Mouse (Mus musculus): ENCODE results near the gene Spry1.
"Not testable (repeated sequence)": the region's sequence is repeated elsewhere in the genome, so short reads cannot be mapped to it uniquely, and the experiment has no call there.

Gene Spry1

DNA sequence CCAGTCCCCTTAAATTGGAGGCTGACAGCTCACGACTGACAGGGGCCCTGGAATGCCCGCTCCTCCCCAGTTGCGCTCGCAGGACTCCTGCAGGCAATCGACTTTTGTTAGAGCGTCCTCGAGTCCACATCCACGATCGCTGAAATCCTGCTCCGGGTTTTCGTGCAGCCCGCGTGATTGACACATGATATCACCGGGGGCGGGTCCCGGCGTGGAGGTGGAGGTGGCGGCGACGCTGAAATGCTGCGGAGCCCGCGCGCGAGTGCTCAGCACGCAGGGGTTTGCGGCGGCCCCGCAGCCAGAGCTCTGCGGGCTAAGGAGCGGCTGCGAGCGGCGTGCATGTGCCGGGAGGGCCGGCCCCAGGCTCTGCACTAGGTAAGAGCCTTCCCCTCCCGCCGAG, at the start of gene Spry1:
Spry1 (plus strand) TSS at position 258 of the 400 bp plus-strand sequence.
- Histone ChIP-seq H3K36me3 (ENCODE audit: control insufficient read depth, insufficient read depth, low read length, poor library complexity, severe bottlenecking) (no peaks in the 10 kb centered on the region), H3K27me3 (ENCODE audit: control insufficient read depth, insufficient read depth, low read length, poor library complexity, severe bottlenecking) (no peaks in the 10 kb centered on the region)
- DNase-seq (ENCODE audit: low read depth, low spot score), result peak; percentile 91

- DNase-seq (ENCODE audit: low read depth, low spot score), result no peak
- Histone ChIP-seq H3K36me3 (ENCODE audit: control insufficient read depth, insufficient read depth, low read length, poor library complexity, severe bottlenecking) (no peaks in the 10 kb centered on the region), H3K27me3 (ENCODE audit: control insufficient read depth, insufficient read depth, low read length, poor library complexity, severe bottlenecking) (no peaks in the 10 kb centered on the region)
Observed at GRCm38 (mm10) chr3:37595721-37596120, 44.0 kb upstream of the Spry1 start.

DNA sequence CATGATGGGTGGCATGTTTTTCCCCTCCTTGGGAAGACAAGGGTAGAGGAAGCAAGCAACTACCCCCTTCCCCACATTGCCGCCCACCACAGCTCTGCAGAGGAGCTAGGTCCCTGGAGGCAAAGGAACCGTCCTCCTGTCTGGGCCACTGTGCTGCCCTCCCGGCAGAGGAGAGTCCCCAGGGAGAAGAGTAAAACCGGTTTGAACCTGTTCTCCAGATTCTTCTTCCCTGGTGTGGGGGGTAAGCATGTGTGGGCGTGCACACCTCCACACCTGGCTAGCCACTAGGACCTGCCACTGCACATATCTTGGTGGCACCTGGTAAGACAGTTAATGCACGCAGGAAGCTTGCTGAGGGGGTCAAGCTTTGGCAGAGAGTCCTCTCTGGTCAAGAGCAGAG, 43.2 kb upstream of the Spry1 start:
- H3K36me3 ChIP-seq (ENCODE audit: control insufficient read depth, insufficient read depth, low read length, poor library complexity, severe bottlenecking), result no peaks in the 10 kb centered on the region
- no peak for DNase-seq (ENCODE audit: low read depth, low spot score)
- no peaks in the 10 kb centered on the region for H3K27me3 ChIP-seq (ENCODE audit: control insufficient read depth, insufficient read depth, low read length, poor library complexity, severe bottlenecking)

GRCm38 (mm10) chr3:37597200-37597599, 42.5 kb upstream of the Spry1 start:
- H3K27me3 ChIP-seq (ENCODE audit: control insufficient read depth, insufficient read depth, low read length, poor library complexity, severe bottlenecking), result no peaks in the 10 kb centered on the region
- no peak for DNase-seq (ENCODE audit: low read depth, low spot score)
- H3K36me3 ChIP-seq (ENCODE audit: control insufficient read depth, insufficient read depth, low read length, poor library complexity, severe bottlenecking), result no peaks in the 10 kb centered on the region

DNA sequence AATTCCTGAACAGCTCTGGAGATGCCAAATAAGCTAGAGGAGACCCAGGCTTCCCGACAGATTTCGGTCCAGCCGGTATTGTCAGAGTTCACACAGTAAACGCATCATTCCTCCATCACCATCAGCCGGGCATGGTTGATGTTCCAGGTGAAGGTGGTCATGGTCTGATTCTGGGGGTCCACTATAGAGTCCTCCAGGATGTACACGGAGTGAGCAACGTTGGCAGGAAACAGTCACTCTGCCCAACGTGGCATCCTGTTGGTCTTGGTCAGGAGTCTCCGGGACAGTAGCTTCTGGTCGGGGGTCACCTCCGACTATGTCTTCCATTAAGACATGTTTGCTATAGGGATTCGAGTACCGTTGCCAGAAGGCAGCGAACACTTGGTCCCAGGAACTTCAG, 40.1 kb upstream of the Spry1 start:
- H3K36me3 ChIP-seq (ENCODE audit: control insufficient read depth, insufficient read depth, low read length, poor library complexity, severe bottlenecking); DNase-seq (ENCODE audit: low read depth, low spot score); H3K27me3 ChIP-seq (ENCODE audit: control insufficient read depth, insufficient read depth, low read length, poor library complexity, severe bottlenecking): not testable (repeated sequence)

- H3K36me3 ChIP-seq (ENCODE audit: control insufficient read depth, insufficient read depth, low read length, poor library complexity, severe bottlenecking), result no peaks in the 10 kb centered on the region
- no peaks in the 10 kb centered on the region for H3K27me3 ChIP-seq (ENCODE audit: control insufficient read depth, insufficient read depth, low read length, poor library complexity, severe bottlenecking)
- DNase-seq (ENCODE audit: low read depth, low spot score), result no peak
Observed at GRCm38 (mm10) chr3:37602356-37602755, 37.4 kb upstream of the Spry1 start.

DNA sequence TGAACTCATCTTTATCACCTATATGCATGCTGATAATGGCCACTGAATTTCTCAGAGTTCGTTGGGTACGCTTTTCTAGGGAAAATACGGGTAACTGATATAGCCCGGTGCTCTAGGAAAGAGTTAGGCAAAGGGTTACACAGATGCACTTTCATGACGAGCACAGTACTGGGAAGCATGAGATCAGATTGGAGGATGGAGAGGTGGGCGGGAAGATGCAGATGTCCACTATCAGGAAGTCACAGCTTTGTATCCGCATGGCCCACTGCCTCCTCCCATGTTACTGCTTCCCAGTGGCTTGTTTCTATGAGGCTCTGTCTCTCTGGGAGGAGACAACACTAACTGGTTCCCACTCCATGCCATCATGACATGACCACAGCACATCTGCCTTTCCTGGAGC, 36.9 kb upstream of the Spry1 start:
- no peaks in the 10 kb centered on the region for H3K27me3 ChIP-seq (ENCODE audit: control insufficient read depth, insufficient read depth, low read length, poor library complexity, severe bottlenecking)
- no peak for DNase-seq (ENCODE audit: low read depth, low spot score)
- H3K36me3 ChIP-seq (ENCODE audit: control insufficient read depth, insufficient read depth, low read length, poor library complexity, severe bottlenecking), result no peaks in the 10 kb centered on the region

DNA sequence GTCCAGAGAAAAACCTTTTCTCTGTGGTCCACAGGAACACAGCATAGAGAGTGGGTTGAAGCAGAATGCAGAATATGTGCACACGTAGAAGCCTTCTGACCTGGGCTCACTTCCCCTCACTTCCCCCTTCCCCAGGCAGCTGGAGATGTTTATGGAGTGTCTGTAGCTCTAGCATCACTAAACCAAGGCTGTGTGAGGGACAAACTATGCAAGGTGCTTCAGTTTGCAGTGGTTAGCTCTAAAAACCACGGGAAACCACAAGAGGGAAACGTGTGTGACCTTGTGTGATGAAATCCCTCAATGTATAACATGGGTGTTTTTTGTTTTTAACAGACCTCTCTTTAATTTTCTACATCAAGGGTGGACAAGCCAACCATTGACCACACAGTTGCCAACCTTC, 36.2 kb upstream of the Spry1 start:
- Histone ChIP-seq H3K27me3 (ENCODE audit: control insufficient read depth, insufficient read depth, low read length, poor library complexity, severe bottlenecking) (no peaks in the 10 kb centered on the region), H3K36me3 (ENCODE audit: control insufficient read depth, insufficient read depth, low read length, poor library complexity, severe bottlenecking) (no peaks in the 10 kb centered on the region)
- no peak for DNase-seq (ENCODE audit: low read depth, low spot score)

DNA sequence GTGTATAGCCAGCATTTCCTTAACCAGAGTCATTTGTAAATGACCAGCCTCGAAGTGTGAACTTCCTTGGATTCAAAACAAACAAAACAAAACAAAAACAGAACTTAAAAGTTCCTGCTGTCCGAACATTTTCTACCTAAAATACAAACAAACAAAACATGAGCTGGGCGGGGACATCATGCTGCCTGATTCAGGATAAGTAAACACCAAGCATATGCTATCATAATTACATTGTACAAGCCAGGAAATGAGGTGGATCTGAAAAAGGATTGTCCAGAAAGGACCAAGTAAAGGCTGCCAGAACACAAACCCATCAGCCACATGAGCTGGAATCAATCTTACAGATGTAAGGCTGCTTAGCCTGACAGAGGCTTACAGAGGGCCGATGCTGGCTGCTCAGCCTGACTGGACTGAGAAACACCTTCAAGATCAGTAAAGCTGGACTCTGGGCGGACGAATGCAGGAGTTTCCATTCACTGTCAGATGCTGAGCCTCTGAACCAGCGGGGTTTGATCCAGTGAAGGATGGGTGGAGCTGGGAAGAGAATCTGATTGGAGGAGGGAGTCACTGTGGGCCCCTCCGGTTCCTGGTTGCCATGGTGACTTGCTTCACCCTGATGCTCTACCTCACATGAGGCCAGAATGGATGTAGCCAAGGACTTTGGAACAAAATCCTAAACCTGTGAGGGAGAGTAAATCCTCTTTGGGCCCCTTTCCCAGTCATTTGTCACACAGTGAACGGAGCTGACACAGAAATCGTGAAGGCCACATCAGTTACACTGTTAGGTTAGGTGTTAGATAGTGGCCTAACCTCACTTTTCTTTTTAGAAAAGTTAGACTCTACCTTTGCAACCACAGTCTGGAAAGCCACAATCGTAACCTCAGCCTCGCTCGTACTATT, 34.5 kb upstream of the Spry1 start:
- no peaks in the 10 kb centered on the region for H3K27me3 ChIP-seq (ENCODE audit: control insufficient read depth, insufficient read depth, low read length, poor library complexity, severe bottlenecking)
- no peak for DNase-seq (ENCODE audit: low read depth, low spot score)
- H3K36me3 ChIP-seq (ENCODE audit: control insufficient read depth, insufficient read depth, low read length, poor library complexity, severe bottlenecking), result no peaks in the 10 kb centered on the region

GRCm38 (mm10) chr3:37605876-37606238, 33.9 kb upstream of the Spry1 start:
- no peaks in the 10 kb centered on the region for H3K36me3 ChIP-seq (ENCODE audit: control insufficient read depth, insufficient read depth, low read length, poor library complexity, severe bottlenecking)
- no peaks in the 10 kb centered on the region for H3K27me3 ChIP-seq (ENCODE audit: control insufficient read depth, insufficient read depth, low read length, poor library complexity, severe bottlenecking)
- DNase-seq (ENCODE audit: low read depth, low spot score), result peak; percentile 31

GRCm38 (mm10) chr3:37608926-37609325, 30.8 kb upstream of the Spry1 start:
- DNase-seq (ENCODE audit: low read depth, low spot score), result peak; percentile 31
- Histone ChIP-seq H3K27me3 (ENCODE audit: control insufficient read depth, insufficient read depth, low read length, poor library complexity, severe bottlenecking) (no peaks in the 10 kb centered on the region), H3K36me3 (ENCODE audit: control insufficient read depth, insufficient read depth, low read length, poor library complexity, severe bottlenecking) (no peaks in the 10 kb centered on the region)

GRCm38 (mm10) chr3:37610670-37611069, 29.1 kb upstream of the Spry1 start:
- DNase-seq (ENCODE audit: low read depth, low spot score), result no peak
- Histone ChIP-seq H3K27me3 (ENCODE audit: control insufficient read depth, insufficient read depth, low read length, poor library complexity, severe bottlenecking) (no peaks in the 10 kb centered on the region), H3K36me3 (ENCODE audit: control insufficient read depth, insufficient read depth, low read length, poor library complexity, severe bottlenecking) (no peaks in the 10 kb centered on the region)

DNA sequence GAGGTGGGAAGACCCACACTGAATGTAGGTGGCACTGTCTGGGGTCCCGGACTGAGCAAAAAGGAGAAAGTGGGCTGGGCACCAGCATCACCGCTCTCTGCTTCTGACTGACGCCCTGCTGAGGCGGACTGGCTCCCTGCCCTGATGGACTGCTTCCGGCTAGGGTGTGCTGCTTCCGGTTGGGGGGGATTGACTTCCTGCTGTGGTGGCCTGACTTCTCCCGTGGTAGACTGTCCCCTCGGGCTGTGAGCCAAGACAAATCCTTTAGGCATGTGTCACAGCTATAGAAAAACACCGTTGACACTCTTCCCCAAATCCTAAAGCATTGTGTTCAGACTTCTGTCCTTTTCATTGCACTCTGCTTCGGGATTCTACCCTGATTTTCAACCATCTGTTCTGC, 26.0 kb upstream of the Spry1 start:
- DNase-seq (ENCODE audit: low read depth, low spot score), result peak; percentile 25
- Histone ChIP-seq H3K36me3 (ENCODE audit: control insufficient read depth, insufficient read depth, low read length, poor library complexity, severe bottlenecking) (no peaks in the 10 kb centered on the region), H3K27me3 (ENCODE audit: control insufficient read depth, insufficient read depth, low read length, poor library complexity, severe bottlenecking) (no peaks in the 10 kb centered on the region)

DNA sequence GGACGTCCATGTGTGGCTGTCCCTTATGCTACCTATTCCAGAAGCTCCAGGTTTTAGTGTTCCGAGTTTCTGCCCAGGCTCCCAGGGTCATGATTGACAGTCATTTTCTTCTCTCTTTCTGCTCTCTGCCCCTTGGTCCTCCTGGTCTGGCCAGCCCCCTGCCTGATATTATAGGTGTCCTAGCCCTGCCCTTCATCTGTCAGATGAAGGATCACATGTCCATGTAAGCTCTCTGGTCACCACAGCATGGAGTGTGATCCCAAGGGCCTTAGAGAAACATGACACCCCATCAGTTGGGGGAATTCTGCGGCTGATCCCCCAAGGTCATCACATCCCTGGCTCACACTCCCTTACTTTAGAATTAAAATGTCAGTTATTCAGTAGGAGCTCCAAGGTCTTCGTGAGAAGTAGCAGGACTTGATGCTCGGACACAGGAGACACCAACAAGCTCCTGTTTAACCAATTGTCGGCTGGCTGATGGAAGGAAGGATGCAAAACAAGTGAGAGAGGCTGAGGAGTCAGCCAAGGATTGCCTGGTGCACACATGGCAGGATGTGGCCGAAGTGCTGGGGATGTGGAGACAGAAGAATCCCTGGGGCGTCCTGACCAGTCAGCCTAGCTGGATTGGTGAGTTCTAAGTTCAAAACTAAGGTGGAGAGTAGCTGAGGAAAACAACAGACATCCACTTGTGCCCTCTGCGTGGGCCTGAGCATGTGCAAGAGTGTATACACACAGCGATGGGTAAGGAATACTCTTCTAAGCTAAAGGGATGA, 24.7 kb upstream of the Spry1 start:
- DNase-seq (ENCODE audit: low read depth, low spot score), result no peak
- no peaks in the 10 kb centered on the region for H3K27me3 ChIP-seq (ENCODE audit: control insufficient read depth, insufficient read depth, low read length, poor library complexity, severe bottlenecking)
- no peaks in the 10 kb centered on the region for H3K36me3 ChIP-seq (ENCODE audit: control insufficient read depth, insufficient read depth, low read length, poor library complexity, severe bottlenecking)
